Mouse (Mus musculus) liver, embryonic 14.5 days (tissue): ENCODE results near the gene Ddx27. TPM values are rescaled to one million over a fixed set of nuclear protein-coding genes. Genes with fewer than 3 reads are reported as not detected.

Source experiments
- ATAC-seq: fragments of 200-750 bp; cut with Nextera tagmentation; 2 replicates; pipeline ENCODE4 v1.8.0; 2017; ENCODE audit warnings: moderate number of reproducible peaks, mild to moderate bottlenecking, moderate library complexity; ENCODE audit not compliant: insufficient read depth
- DNase-seq, 3 experiments: peaks; one replicate each; pipeline ENCODE4 v3.0.0-alpha.2; 2012 to 2013; ENCODE audit warnings: low read depth in 3 of 3, low spot score in 3 of 3
- H3K27ac ChIP-seq: fragments of 300-500 bp; sonication (generic); 2 replicates; pipeline ENCODE4 v1.5.1; 2014; ENCODE audit warnings: moderate library complexity, mild to moderate bottlenecking, control low read depth, inconsistent platforms
- H3K27me3 ChIP-seq: fragments of 300-500 bp; sonication (generic); 2 replicates; pipeline ENCODE4 v1.6.1; 2014; ENCODE audit warnings: mild to moderate bottlenecking, low read length, moderate library complexity; ENCODE audit not compliant: control insufficient read depth, insufficient read depth
- H3K36me3 ChIP-seq: fragments of 300-500 bp; sonication (generic); replicated peaks from 2 replicates; pipeline ENCODE4 v1.6.1; 2014; ENCODE audit warnings: low read depth; ENCODE audit not compliant: control insufficient read depth, insufficient read depth
- H3K4me1 ChIP-seq, 2 experiments: fragments of 200-500 bp in 1 of 2; fragments of 300-500 bp in 1 of 2; sonication (generic) in 1 of 2; replicated peaks; 2 replicates each; pipeline ENCODE4 v1.6.1; 2012 to 2014; ENCODE audit warnings: antibody characterized with exemption in 1 of 2, inconsistent platforms in 1 of 2, low read length in 1 of 2; ENCODE audit not compliant: control insufficient read depth in 2 of 2, insufficient read depth in 2 of 2
- H3K4me2 ChIP-seq: fragments of 300-500 bp; sonication (generic); 2 replicates; pipeline ENCODE4 v1.6.1; 2014; ENCODE audit warnings: low read depth, mild to moderate bottlenecking, control low read depth, moderate library complexity
- H3K4me3 ChIP-seq, 2 experiments: fragments of 200-500 bp in 1 of 2; fragments of 300-500 bp in 1 of 2; sonication (generic) in 1 of 2; 2 replicates each; pipeline ENCODE4 v1.5.1; 2012 to 2014; ENCODE audit warnings: low read depth in 2 of 2, low read length in 2 of 2, mild to moderate bottlenecking in 2 of 2, control low read depth in 1 of 2, inconsistent platforms in 1 of 2, moderate library complexity in 1 of 2; ENCODE audit not compliant: insufficient read depth in 1 of 2
- H3K9ac ChIP-seq: fragments of 300-500 bp; sonication (generic); replicated peaks from 2 replicates; pipeline ENCODE4 v1.6.1; 2014; ENCODE audit warnings: mild to moderate bottlenecking, control low read depth, moderate library complexity
- H3K9me3 ChIP-seq: fragments of 300-500 bp; sonication (generic); 2 replicates; pipeline ENCODE4 v1.6.1; 2016; ENCODE audit warnings: low read length, mixed read lengths; ENCODE audit not compliant: control insufficient read depth
- CTCF ChIP-seq: IDR thresholded peaks from 2 replicates; pipeline ENCODE4 v1.5.1; 2016; ENCODE audit warnings: antibody characterized with exemption, low read depth, control low read depth
- EP300 ChIP-seq: IDR thresholded peaks from 2 replicates; pipeline ENCODE4 v1.6.1; 2016; ENCODE audit warnings: antibody characterized with exemption, low read depth
- WGBS: fragments of 180-500 bp; shearing (Covaris S2); extraction: QIAGEN DNeasy Blood & Tissue Kit; methylation state at CpG from one replicate; pipeline ENCODE4 v1.1.7; 2014; ENCODE audit not compliant: insufficient replicate concordance; 5-methylcytosine and 5-hydroxymethylcytosine counted together
- polyA plus RNA-seq, 2 experiments: library from polyadenylated mRNA; depleted of rRNA in 1 of 2; stranded (reverse) in 1 of 2; unstranded in 1 of 2; fragments of >200 nt; fragmentation: Nextera tagmentation in 1 of 2; extraction: Ambion mirVana in 1 of 2; gene quantifications; 2 replicates each; pipeline versions ENCODE4 v1.2.1 to v1.2.3; 2012 to 2014

Gene Ddx27
- polyA plus RNA-seq, 2 experiments, result 26.5 to 39.5 TPM

DNA sequence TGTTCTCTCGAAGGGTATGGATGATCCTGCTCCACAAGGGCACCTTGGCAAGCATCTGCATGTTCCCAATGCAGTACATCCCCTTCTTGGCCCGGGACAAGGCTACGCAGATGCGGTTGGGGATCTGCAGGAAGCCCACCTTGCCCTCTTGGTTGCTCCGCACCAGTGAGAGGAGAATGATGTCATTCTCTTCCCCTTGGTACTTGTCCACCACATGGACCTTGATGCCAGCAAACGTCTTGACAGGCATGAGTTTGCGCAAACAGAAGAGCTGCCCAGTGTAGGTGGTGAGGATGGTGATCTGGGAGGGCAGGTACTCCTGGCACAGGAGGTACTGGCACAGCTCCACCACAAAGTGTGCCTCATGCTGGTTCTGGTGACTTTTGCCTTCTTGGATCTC lies 23.7 kb downstream of the Ddx27 start:
- no peak for DNase-seq
- Histone ChIP-seq H3K27me3 (no peaks in the 10 kb centered on the region), H3K36me3 (peaks cover 93% of the 10 kb centered on the region), H3K4me2 (no peak overlapping the region), H3K27ac (no peak overlapping the region), H3K9me3 (no peaks in the 10 kb centered on the region), H3K4me3 (no peak overlapping the region), H3K9ac (no peak overlapping the region), H3K4me1 (peaks cover 20 to 36% of the 10 kb centered on the region in 2 experiments)
- no peak for TF ChIP-seq CTCF
- no peak for ATAC-seq
- 89% methylated on average over 7 of the region's 7 CpGs for WGBS

DNA sequence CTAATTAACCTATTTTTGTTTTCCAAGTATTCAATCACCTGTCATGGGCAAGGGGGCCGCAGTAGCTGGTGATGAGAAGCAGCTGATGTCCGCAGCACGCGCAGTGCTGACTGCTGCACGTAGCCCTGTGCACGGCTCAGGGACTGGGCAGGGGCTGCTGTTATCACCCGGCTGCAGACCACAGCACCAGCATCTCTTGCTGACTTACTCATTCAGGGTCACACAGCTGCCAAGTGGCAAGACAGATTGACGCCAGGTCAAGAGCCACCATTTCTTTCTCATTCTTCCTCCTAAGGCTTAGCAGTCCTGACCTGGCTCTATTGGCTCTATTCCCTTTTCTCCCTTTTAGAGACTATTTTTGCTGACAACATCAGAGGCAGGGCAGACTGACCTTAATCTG lies 24.4 kb downstream of the Ddx27 start:
- Histone ChIP-seq H3K9me3 (no peaks in the 10 kb centered on the region), H3K4me3 (no peak overlapping the region), H3K9ac (no peak overlapping the region), H3K36me3 (peaks cover 93% of the 10 kb centered on the region), H3K4me2 (peak overlapping the region; percentile 3; the same call in 1 of the 2 replicates), H3K4me1 (peaks cover 27 to 42% of the 10 kb centered on the region in 2 experiments), H3K27me3 (no peaks in the 10 kb centered on the region), H3K27ac (peak overlapping the region; percentile 32)
- TF ChIP-seq EP300 (peak; percentile 88), CTCF (no peak)
- WGBS, result 26% methylated on average over 8 of the region's 8 CpGs
- DNase-seq (peak in 1 of 3 experiments; percentile 45), ATAC-seq (peak; percentile 38)

DNA sequence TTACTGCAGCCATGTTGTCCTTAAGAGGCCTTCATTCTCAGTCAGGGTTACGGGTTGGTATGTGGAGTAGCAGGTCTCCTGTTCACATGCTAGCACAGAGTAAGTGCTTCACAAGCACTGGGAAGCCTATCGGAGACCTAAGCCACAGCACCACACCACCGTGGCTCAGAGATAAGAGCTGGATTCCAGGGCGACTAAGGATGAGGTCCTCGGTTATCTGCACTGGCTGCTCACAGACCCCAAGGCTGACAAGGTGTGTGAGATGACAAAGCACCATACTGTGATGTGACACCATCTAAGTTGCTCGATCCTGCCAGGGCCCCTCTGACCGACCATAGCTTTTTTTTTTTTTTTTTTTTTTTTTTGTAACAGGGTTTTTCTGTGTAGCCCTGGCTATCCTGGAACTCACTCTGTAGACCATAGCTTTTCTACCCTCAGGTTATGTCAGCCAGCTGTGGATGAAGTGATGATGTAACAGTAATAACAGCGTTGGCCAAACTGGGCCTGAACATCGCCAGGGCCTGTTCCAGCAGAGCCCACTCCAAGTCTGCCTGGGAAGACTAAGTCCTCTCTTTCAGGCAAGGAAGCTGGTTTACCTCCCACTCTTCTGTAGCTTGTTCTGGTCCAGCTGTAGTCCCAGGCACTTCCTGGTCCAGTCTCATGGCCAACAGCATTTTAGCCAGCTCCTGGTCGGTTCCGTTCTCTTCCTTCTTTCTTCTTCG lies 28.6 kb downstream of the Ddx27 start:
- H3K9ac ChIP-seq, result peak overlapping the region; percentile 65
- H3K4me3 ChIP-seq, result peak overlapping the region; percentile 36 to 62
- DNase-seq (peak; percentile 94 to 96 (median 95)), ATAC-seq (peak; percentile 99)
- peak overlapping the region; percentile 67 for H3K4me2 ChIP-seq
- peaks cover 84% of the 10 kb centered on the region for H3K36me3 ChIP-seq
- no peaks in the 10 kb centered on the region for H3K27me3 ChIP-seq
- 32% methylated on average over 12 of the region's 12 CpGs for WGBS
- peak overlapping the region; percentile 91 for H3K27ac ChIP-seq
- no peaks in the 10 kb centered on the region for H3K9me3 ChIP-seq
- H3K4me1 ChIP-seq, result peaks cover 34 to 49% of the 10 kb centered on the region in 2 experiments
- peak; percentile 54 for TF ChIP-seq CTCF
- peak; percentile 98 for TF ChIP-seq EP300

DNA sequence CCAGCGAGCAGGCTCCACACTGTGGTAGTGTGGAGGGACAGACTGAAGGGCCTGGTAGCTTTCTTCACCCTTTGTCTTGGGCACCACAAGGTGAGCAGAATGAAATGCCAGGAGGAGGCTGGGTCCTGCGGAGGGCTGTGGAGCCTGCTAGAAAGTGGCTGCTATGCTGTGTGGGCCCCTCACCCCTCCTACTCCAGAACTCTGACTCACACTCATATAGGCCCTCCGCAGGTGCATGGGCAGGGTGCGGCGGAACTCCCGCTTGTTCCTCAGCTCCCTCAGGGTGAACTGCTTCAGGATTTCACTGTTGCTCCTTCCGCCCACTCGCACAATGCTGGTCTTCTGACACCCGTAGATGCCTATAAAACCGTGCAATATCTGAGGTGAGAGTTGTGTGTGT lies 33.2 kb downstream of the Ddx27 start:
- ATAC-seq (no peak), DNase-seq (no peak)
- H3K4me1 ChIP-seq, result peaks cover 17 to 19% of the 10 kb centered on the region in 2 experiments
- H3K27ac ChIP-seq, result no peak overlapping the region
- no peak overlapping the region for H3K4me2 ChIP-seq
- no peaks in the 10 kb centered on the region for H3K9me3 ChIP-seq
- H3K9ac ChIP-seq, result no peak overlapping the region
- no peaks in the 10 kb centered on the region for H3K27me3 ChIP-seq
- H3K4me3 ChIP-seq, result no peak overlapping the region
- WGBS, result 90% methylated on average over 10 of the region's 10 CpGs
- H3K36me3 ChIP-seq, result peaks cover 67% of the 10 kb centered on the region
- no peak for TF ChIP-seq EP300
- no peak for TF ChIP-seq CTCF

DNA sequence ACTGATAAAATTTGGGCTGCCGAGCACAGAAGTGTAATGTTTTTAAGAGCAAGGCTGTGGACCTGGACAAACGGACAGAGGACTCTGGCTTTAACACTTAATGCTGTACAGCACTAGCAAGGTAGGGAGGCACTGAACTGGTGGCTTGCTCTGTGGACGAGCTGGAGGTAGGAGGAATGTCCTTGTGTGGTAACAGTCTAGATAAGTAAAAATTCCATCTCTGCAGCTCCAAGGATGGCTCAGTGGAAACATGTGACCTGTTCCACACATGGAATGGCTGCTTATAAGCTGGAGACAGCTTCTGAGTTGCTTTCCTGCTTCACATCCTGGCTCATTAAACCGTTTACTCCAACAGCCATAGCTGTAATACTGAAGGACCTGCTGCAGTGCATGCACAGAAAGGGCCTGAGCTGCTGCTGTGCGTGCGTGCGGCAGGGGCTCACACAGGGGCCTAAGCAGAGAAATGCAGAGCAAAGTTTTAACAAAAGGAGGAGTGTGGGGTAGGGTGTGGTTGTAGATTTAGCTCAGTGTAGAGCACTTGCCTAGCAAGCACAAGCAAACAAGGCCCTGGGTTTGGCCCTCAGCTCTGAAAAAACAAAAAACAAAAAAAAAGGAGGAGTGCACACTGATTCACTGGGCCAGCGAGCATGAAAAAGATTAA lies 33.8 kb downstream of the Ddx27 start:
- Histone ChIP-seq H3K9me3 (no peaks in the 10 kb centered on the region), H3K4me3 (no peak overlapping the region), H3K27ac (no peak overlapping the region), H3K4me2 (no peak overlapping the region), H3K27me3 (no peaks in the 10 kb centered on the region), H3K36me3 (peaks cover 70% of the 10 kb centered on the region), H3K9ac (no peak overlapping the region), H3K4me1 (peaks cover 18 to 20% of the 10 kb centered on the region in 2 experiments)
- 80% methylated on average over 8 of the region's 8 CpGs for WGBS
- DNase-seq (no peak), ATAC-seq (no peak)
- TF ChIP-seq EP300 (no peak), CTCF (no peak)
